Mouse (Mus musculus) macrophage (primary cell): ENCODE data around the gene Rrm2. TPM values are rescaled to one million over a fixed set of nuclear protein-coding genes. Genes with fewer than 3 reads are reported as not detected.
A peak's percentile ranks its signal among the peaks of the same experiment; 100 is the strongest.

Experiments used
- H3K27ac ChIP-seq: fragments of 350-480 bp; formaldehyde crosslinking; 2 replicates; pipeline ENCODE4 v1.9.0; 2021
- H3K36me3 ChIP-seq: fragments of 350-480 bp; formaldehyde crosslinking; 2 replicates; pipeline ENCODE4 v1.9.0; 2021; ENCODE audit errors: inconsistent target
- H3K4me3 ChIP-seq: fragments of 350-480 bp; formaldehyde crosslinking; 2 replicates; pipeline ENCODE4 v1.9.0; 2021; ENCODE audit errors: inconsistent target
- H3K79me2 ChIP-seq: fragments of 350-480 bp; formaldehyde crosslinking; 2 replicates; pipeline ENCODE4 v1.9.0; 2021; ENCODE audit errors: inconsistent target
- WGBS: methylation state at CpG from one replicate; pipeline ENCODE4 v1.1.7; 2026; ENCODE audit warnings: inconsistent platforms; ENCODE audit not compliant: missing documents; 5-methylcytosine and 5-hydroxymethylcytosine counted together
- polyA plus RNA-seq: library from polyadenylated mRNA; stranded (reverse); fragments of 250-400 nt; gene quantifications from 3 replicates; pipeline ENCODE4 v1.2.4, GENCODE M21; 2018; ENCODE audit warnings: inconsistent platforms
- total RNA-seq, 78 experiments: library from RNA; depleted of rRNA; stranded (reverse); fragments of 250-400 nt; gene quantifications; 1 replicate in 9 of 78; 2 replicates in 24 of 78; 3 replicates in 43 of 78; 4 replicates in 2 of 78; pipeline ENCODE4 v1.2.4; 2018; ENCODE audit warnings: inconsistent platforms in 56 of 78

Rrm2 gene
- total RNA-seq (2018; cell fraction: chromatin; rRNA removed) = 10 to 100 TPM in 2 of 26 experiments, 1 to 10 TPM in 18, under 1 TPM in 4, not detected in 2; 0.38 to 14.6 (median 3.1) TPM
- 1 to 10 TPM; 2.1 to 9.9 (median 4.3) TPM for total RNA-seq (2018; cell fraction: cytosol; rRNA removed)
- 10 to 100 TPM in 1 of 26 experiments, 1 to 10 TPM in 22, under 1 TPM in 3; 0.59 to 57.8 (median 1.9) TPM for total RNA-seq (2018; cell fraction: nucleus; rRNA removed)
- polyA plus RNA-seq = 1.3 to 36.1 TPM (median 10.5 TPM) in 3 replicates

DNA sequence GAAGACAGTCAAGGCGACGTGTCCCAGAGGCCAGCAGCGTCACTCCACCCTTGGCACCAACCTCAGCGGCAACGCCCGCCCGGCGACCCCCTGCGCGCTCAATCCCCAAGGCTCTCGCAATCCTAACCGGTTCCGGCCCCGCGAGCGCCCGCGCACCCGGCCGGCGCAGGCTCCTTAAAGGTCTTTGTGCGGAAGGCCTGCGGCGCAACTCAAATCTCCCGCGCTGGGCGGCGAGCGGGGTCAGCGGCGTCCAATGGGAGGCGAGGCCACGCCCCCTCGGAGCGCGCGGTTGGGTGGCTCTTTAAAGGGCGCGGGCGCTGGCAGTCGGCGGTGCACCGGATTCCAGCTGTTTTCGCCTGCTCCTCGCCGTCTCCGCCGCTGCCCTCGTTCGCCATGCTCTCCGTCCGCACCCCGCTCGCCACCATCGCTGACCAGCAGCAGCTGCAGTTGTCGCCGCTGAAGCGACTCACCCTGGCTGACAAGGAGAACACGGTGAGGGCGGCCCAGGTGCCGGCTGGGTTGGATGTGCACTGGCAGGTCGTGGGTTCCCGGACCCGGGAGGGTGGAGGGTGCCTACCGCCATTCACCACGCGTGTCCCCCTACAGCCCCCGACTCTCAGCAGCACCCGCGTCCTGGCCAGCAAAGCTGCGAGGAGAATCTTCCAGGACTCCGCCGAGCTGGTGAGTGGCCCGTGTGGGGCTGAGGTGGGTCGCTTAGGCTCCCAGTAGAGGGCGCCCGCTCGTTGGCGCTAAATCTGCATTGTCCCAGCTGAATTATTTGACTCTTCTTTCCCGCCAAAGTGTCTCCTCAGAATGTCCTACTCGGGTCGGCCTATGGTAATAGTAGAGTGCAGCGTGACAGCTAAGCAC lies at the start of gene Rrm2:
Gene Rrm2, plus strand, starts transcription at position 288 of the 870 bp plus-strand sequence.
- Histone ChIP-seq H3K27ac (peak within 1 kb of the TSS; percentile 40), H3K36me3 (no peaks in the 10 kb centered on the region), H3K79me2 (peaks cover 8% of the 10 kb centered on the region), H3K4me3 (peak within 1 kb of the TSS; percentile 52)
- WGBS = under 1% methylated on average over 83 of the region's 83 CpGs

DNA sequence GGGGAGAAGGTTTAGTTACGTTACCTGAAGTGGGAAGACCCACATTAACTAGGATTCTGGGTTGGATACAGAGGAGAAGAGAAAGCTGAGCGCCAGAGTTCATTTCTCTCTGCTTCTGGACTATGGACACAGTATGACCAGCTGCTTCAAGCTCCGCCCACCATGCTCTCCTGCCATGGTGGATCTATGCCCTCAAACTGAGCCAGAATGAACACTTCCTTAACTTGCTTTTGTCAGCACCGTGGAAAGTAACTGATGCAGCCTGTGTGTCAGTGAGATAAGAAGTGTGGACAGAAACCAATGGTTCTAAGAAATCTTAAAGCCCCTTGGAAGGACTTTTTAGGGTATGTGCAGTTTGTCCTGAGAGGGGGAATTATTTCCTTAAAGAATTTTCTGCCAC lies 49.0 kb upstream of the Rrm2 start:
- Histone ChIP-seq H3K27ac (no peak overlapping the region), H3K79me2 (no peaks in the 10 kb centered on the region), H3K4me3 (no peak overlapping the region), H3K36me3 (no peaks in the 10 kb centered on the region; the same call in 1 of the 2 replicates)
- 89% methylated on average over 4 of the region's 4 CpGs for WGBS

DNA sequence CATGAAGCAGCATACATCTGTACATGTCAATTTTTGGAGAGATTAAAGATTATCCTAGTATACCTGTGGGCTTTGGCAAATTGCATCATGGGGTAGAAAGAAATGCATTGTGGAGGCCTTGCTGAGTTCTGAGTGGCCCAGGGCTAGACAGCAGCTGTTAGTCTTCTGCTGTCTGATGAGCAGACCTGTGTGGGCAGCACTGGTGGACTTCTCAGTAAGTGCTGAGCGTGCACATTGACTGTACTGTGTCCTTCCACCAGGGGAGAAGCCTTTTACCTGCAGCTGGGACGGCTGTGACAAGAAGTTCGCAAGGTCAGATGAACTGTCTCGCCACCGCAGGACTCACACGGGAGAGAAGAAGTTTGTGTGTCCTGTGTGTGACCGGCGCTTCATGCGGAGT lies 48.1 kb upstream of the Rrm2 start:
- no peak overlapping the region for H3K4me3 ChIP-seq
- 93% methylated on average over 9 of the region's 9 CpGs for WGBS
- H3K36me3 ChIP-seq = no peaks in the 10 kb centered on the region; the same call in 1 of the 2 replicates
- no peaks in the 10 kb centered on the region for H3K79me2 ChIP-seq
- H3K27ac ChIP-seq = no peak overlapping the region

DNA sequence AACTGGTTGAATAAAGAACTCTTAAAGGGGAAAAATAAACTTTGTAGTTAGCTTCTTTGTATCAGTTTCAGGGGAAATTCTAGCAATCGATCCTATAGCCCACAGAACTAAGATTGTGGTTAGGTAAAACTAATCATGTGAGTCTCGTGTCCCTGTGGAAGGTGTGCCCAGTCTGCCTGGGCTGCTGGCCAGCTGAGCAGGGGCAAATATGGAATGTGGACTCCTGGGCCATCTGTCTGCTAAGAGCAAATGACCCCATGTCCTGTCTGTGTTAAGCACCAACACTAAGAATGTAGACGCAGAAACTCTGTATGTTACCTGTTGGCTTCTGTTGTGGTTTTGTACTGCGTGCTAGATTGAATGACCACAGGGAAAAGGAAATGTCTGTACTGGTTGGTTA lies 46.9 kb upstream of the Rrm2 start:
- Histone ChIP-seq H3K79me2 (no peaks in the 10 kb centered on the region), H3K4me3 (no peak overlapping the region), H3K27ac (no peak overlapping the region), H3K36me3 (no peaks in the 10 kb centered on the region; the same call in 1 of the 2 replicates)
- 46% methylated on average over 4 of the region's 4 CpGs for WGBS

DNA sequence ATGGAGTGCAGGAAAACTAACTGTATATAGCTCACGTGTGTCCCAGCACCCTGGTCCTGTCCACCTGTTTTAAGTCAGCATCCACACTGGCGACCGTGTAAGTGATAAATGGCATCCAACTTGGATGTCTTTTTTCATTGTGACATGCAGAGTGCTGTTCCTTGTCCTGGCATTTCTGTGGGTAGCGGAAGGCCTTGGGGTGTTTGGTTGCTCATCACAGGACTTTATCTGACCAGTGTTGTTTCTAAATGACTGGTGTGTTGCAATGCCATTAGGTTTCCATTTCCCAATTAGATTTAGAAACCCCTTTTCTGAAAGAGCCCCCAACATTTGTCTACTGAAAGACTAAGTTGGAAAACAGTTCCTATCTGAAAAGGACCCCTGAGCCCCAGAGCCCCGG lies 45.9 kb upstream of the Rrm2 start:
- WGBS = 78% methylated on average over 5 of the region's 5 CpGs
- Histone ChIP-seq H3K36me3 (no peaks in the 10 kb centered on the region; the same call in 1 of the 2 replicates), H3K4me3 (no peak overlapping the region), H3K27ac (no peak overlapping the region), H3K79me2 (no peaks in the 10 kb centered on the region)

DNA sequence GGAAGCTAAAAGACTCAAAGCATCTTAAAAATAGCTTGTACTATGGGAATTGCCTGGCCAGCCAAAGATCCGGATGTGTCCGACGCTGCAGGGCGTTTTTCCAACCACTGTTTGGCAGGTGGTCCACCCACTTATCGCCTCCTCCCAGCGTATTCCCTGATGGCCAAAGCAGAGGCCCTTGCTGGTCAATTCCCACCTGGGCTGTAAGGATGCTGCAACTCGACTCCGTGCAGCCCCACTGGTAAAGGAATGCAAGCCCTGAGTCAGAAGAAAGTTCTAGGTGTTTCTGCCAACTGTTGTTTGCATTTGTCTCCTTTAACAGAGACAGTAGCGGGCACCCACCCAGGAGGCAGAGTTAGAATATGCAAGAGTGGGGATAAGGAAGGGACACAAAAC lies 27.9 kb upstream of the Rrm2 start:
- 59% methylated on average over 9 of the region's 9 CpGs for WGBS
- H3K36me3 ChIP-seq = no peaks in the 10 kb centered on the region
- H3K79me2 ChIP-seq = no peaks in the 10 kb centered on the region
- H3K4me3 ChIP-seq = no peak overlapping the region
- H3K27ac ChIP-seq = no peak overlapping the region

DNA sequence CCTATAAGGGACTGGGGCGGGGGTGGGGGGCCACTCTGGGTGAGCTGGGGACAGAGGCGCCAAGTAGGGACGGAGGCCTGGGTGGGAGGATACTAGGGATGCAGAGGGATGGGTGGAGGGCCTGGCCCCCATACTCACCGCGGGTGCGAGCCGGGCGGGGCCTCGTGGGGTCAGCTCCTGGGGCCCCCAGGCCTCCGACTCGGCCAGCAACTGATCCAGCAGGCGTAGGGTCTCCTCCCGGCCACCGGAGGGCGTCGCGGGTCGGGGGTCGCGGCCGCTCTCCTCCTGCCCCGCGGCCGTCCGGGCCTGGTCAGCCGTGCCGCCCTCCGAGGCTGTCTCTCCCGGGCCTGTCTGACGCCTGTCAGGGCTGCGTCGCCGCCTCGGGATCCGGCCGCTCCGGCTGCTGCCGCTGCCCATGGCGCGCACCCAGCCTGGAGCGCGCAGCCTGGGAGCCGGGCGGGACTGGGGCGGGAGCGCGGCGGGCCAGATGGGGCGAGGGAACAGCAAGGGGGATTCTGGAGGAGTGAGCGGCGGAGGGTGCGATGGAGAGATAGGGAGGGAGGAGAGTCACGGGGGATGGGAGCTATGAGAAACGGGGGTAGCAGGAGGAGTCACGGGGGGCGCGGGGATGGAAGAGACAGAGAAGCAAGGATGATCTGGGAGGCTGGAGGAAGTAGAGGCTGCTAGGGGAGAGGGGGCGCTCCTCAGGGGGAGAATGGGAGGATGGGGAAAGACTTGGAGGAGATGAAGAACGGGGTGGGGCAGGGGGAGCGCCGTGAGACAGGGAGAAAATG lies 27.4 kb upstream of the Rrm2 start:
- Histone ChIP-seq H3K27ac (no peak overlapping the region), H3K36me3 (no peaks in the 10 kb centered on the region), H3K4me3 (no peak overlapping the region), H3K79me2 (no peaks in the 10 kb centered on the region)
- WGBS = 6% methylated on average over 61 of the region's 61 CpGs

DNA sequence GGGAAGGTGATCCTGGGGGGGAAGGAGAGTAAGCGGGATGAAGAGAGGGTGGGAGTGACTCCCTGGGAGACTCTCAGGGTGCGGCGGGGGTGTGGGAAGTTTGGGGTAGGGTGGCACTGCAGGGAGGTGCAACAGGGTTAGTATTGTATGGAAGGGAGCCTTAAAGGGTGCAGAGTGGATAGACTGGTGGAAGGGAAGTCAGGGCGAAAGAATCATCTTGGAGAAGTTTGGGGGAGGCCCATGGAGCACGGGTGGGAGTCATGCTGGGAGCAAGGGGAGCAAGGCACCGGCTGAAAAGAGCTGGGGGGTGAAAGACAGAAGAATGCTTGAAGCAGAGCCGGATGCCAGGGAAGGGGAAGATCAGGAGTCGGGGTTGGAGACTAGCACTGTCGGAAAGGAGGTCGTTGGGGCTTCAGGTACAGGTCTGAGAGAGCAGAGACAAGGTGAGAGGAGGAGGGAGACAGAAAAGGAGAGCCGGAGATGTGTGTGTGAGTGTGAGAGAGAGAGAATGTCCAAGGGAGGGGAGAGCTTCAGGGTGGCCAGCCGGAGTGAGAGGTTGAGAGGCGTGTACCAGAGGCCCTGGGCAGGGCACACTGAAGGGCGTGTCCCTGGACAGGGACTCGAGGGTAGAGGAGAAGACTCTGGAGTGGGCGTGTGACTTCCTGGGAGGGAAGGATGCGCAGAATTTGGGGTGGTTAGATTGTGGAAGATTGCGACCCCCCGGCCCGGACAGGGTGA lies 26.6 kb upstream of the Rrm2 start, which contains the start of gene Cys1:
Gene Cys1, minus strand, starts transcription at position 528 of the 738 bp plus-strand sequence.
- no peaks in the 10 kb centered on the region for H3K36me3 ChIP-seq
- no peaks in the 10 kb centered on the region for H3K79me2 ChIP-seq
- H3K27ac ChIP-seq = no peak within 1 kb of the TSS
- no peak within 1 kb of the TSS for H3K4me3 ChIP-seq
- 4% methylated on average over 20 of the region's 20 CpGs for WGBS

DNA sequence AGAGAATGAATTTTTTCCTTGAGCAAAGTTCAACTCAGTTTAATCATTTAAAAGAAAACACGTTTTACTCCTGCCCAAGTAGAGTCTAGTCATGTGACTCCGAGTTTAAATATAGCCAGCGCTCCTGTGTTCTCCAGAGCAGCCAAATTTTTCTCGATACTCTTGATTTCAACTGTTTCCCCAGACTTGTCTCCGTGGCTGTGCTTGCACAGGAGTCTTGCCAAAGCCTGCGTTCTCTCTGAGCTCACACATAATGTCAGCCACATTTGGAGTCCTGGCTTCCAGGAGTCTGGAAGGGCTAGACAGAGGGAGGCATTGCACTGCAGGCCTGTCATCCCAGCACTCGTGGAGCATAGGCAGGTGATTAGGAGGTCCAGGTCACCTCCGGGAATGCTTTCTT lies 25.5 kb upstream of the Rrm2 start:
- Histone ChIP-seq H3K79me2 (no peaks in the 10 kb centered on the region), H3K27ac (no peak overlapping the region), H3K4me3 (no peak overlapping the region), H3K36me3 (no peaks in the 10 kb centered on the region)
- 58% methylated on average over 8 of the region's 8 CpGs for WGBS

DNA sequence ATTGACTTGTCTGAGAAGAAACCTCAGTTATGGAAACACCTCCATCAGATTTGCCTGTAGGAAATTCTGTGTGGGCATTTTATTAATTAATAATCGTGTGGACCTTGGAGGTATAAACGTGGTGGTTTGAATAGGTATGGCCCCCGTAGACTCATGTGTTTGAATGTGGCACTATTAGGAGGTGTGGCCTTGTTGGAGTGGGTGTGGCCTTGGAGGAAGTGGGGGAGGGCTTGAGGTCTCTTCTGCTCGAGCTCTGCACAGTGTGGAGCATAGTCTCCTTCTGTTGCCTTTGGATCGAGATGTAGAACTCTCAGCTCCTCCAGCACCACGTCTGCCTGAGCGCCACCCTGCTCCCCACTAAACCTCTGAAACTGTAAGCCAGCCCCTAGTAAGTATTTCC lies 24.6 kb upstream of the Rrm2 start:
- no peak overlapping the region for H3K27ac ChIP-seq
- no peaks in the 10 kb centered on the region for H3K36me3 ChIP-seq
- 66% methylated on average over 7 of the region's 7 CpGs for whole genome bisulfite sequencing
- H3K79me2 ChIP-seq = no peaks in the 10 kb centered on the region
- no peak overlapping the region for H3K4me3 ChIP-seq

DNA sequence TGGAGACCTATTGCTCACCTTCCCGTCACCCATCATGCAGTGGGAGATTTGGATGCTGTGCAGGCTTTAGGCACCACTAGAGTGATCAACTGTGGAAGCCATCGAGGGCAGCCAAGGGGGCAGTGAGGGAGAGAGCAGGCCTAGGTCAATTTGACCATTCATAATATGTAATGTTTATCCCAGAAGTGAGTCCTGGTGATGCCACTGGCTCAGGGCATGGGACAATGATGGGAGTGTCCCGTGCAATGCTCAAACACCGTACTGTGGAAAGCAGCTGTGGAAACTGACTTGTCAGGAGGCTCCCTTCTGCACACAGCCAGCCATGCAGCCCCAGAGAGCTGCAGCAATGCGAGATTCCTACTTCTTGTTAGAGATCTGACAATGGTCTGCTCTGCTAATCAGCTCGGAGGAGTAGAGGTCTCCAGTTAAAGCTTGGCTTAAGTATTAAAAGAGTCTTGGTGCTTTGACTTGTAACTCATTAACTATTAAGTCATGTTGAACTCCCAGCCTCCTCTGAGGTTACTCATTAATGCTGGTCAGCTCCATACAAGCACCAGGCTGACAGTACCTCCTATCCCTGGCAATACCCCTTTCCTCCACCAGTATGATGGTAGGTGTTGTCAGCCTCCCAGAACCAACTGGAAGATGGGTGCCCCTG lies 21.9 kb upstream of the Rrm2 start:
- no peak overlapping the region for H3K4me3 ChIP-seq
- no peak overlapping the region for H3K27ac ChIP-seq
- 89% methylated on average over 6 of the region's 6 CpGs for WGBS
- H3K36me3 ChIP-seq = no peaks in the 10 kb centered on the region
- H3K79me2 ChIP-seq = no peaks in the 10 kb centered on the region

DNA sequence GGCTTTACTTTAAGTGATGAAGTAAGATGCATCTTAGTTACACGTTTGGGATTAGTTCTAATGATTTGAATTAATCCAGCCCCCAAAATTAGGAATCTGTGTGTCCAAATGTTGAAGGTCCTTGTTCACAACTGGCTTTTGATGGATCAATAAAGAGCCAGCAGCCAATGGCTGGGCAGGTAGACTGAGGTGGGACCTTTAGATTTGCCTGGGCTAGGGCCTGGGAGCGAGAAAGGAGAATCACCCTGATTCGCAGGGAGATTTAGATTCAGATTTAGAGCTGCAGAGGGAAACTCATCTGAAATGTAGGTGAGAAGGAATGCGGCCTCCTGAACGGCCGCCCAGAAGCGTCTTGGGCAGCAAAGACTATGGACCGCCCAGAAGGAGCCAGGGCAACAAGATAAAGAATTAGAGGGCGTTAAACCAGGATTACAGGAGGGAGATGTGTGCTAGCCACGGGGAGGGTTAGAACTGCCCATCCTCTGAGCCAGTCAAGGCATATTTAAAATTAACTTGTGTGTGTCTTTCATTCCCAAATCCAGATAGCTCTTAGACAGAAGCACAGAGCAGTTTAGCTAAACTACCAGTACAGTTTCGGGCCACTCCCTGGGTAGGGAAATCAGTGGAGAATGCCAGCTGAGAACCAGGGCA lies 21.2 kb upstream of the Rrm2 start:
- no peaks in the 10 kb centered on the region for H3K36me3 ChIP-seq
- 90% methylated on average over 11 of the region's 11 CpGs for WGBS
- H3K27ac ChIP-seq = no peak overlapping the region
- no peak overlapping the region for H3K4me3 ChIP-seq
- H3K79me2 ChIP-seq = no peaks in the 10 kb centered on the region

DNA sequence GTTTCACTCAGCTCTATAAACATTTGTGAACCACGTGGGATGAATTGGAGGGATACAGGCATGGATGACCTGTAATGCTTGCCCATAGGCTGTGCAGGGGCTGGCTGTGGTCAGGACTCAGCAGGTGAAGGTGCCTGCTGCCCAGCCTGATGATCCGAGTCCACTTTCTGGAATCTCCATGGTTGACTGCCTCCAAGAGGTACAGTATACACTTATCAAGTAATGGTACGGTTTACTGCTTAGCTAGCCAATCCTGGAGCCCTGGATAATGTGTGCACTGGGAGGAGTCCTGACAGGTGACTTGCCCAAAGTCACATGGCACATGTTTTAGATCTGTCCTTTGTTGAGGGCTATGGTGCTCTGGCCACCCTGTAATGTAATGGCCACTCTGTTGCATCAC lies 17.7 kb upstream of the Rrm2 start:
- WGBS = 100% methylated on average over 3 of the region's 3 CpGs
- Histone ChIP-seq H3K79me2 (no peaks in the 10 kb centered on the region), H3K4me3 (no peak overlapping the region), H3K36me3 (no peaks in the 10 kb centered on the region), H3K27ac (no peak overlapping the region)
